Mouse (Mus musculus) layer of hippocampus, adult 6 months (tissue): ENCODE results near the gene Magee2. TPM values are rescaled to one million over a fixed set of nuclear protein-coding genes. Genes with fewer than 3 reads are reported as not detected.

ENCODE experiments used
- long read RNA-seq, 2 experiments: library from polyadenylated mRNA; unstranded; transcript quantifications; one replicate each; pipeline ENCODE4 v2.0.0; 2019 to 2020
- polyA plus RNA-seq: library from polyadenylated mRNA; unstranded; fragments of <200 nt; fragmentation: Nextera tagmentation; gene quantifications from 2 replicates; pipeline ENCODE4 v1.2.3, GENCODE M21; 2021

Gene Magee2
- polyA plus RNA-seq: 11.7 and 13.7 TPM in 2 replicates
- long read RNA-seq, experiment 1, transcript Magee2-201 (1 exons, 2,316 nt): major isoform, 24 of 24 reads
- long read RNA-seq, experiment 1, partial matches to known transcripts: 0 of 24 reads
- long read RNA-seq, experiment 1, other reads (novel, unspliced or antisense): 0 of 24 reads
- long read RNA-seq, experiment 2, transcript Magee2-201 (1 exons, 2,316 nt): major isoform, 96 of 96 reads
- long read RNA-seq, experiment 2, partial matches to known transcripts: 0 of 96 reads
- long read RNA-seq, experiment 2, other reads (novel, unspliced or antisense): 0 of 96 reads

GRCm38 (mm10) chrX:104856751-104857341 lies at the start of gene Magee2:
Gene Magee2, minus strand, starts transcription at chrX:104857267.

Other genes with a start within 250 kb of the Magee2 start
- 1.7 and 2.8 TPM in 2 replicates for gene Zdhhc15, start 186.2 kb downstream of the Magee2 start, polyA plus RNA-seq
- 23.0 and 26.2 TPM in 2 replicates for gene Pbdc1, start 222.5 kb upstream of the Magee2 start, polyA plus RNA-seq